Mouse (Mus musculus) c-Kit-positive CD71-negative TER-119-negative erythroid progenitor cells, embryonic 14.5 days (primary cell): ENCODE measurements around the gene Sox5.

Experiments
- DNase-seq: peaks from one replicate; pipeline ENCODE4 v3.0.0-alpha.2; 2013; ENCODE audit warnings: low read depth

Sox5 gene

GRCm38 (mm10) chr6:143941291-143941785 is 840.4 kb downstream of the Sox5 start:
- no peak for DNase-seq

DNA sequence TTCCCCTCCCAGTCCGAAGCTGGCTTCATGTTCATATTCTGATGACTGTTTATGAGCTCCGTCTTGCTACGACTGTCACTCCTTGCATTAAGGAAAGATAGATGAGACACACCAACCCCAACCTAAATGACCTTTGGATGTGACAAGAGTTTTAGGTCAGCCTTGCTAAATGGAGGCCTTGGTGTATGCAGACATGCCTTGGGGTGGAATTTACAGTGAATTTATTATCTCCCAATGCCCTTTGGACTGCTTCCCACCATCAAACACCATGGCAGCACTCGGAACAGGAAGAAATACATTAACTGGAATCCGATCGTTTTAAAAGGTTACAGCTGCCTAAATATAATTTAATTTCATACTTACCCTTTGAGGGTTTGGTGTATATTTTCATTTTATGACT is 858.6 kb downstream of the Sox5 start:
- DNase-seq = no peak

DNA sequence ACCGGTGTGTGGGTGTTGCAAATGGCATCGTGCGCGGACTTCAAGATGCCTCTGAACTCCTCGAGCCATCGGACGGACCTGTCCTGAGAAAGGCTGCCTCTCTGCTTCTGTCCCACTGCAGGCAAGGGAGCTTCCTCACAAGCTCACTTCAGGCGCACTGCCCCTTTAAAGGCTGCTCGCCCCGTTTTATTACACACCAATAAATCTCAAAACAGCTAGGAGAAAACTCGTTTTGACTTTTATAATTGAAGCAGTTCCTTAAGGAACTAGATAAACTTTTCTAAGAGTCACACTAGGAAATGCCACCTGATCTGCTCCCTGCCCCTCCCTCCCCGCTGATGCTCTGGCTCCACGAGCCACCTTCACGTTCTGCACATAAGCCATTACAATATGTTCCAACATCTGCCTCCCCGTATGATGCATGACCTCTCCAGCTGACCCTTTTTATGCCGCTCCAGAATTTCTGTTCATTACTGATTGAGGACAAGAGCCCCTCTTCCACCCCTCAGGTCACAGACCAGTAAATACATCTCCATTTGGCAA is 863.3 kb downstream of the Sox5 start:
- DNase-seq = no peak

GRCm38 (mm10) chr6:143916152-143916735 is 865.5 kb downstream of the Sox5 start:
- DNase-seq = no peak

GRCm38 (mm10) chr6:143915686-143916085 is 866.1 kb downstream of the Sox5 start:
- no peak for DNase-seq

GRCm38 (mm10) chr6:143912316-143912715 is 869.5 kb downstream of the Sox5 start:
- no peak for DNase-seq

GRCm38 (mm10) chr6:143904693-143905031 is 877.1 kb downstream of the Sox5 start:
- DNase-seq = no peak

GRCm38 (mm10) chr6:143903981-143904692 is 877.6 kb downstream of the Sox5 start:
- DNase-seq = no peak

- DNase-seq = no peak
Observed at GRCm38 (mm10) chr6:143900871-143901270, 880.9 kb downstream of the Sox5 start.

DNA sequence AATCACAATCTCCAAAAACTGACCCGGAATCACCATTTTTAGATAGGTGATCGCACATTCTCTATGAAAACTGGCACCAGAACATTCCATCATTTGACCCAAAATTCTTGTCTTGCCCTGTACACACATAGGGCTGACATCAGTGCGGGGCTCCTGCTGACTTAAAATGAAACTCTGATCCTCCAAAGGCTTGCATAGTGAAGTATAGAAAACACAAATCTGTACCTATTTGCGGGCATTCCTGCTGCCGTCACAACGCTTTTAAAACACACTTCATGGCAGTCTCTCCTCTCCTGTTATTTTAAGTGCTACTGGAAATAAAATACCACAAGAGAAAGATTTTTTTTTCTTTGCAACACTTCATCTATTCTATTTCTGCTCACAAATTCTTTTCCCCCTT is 886.7 kb downstream of the Sox5 start:
- DNase-seq = no peak

DNA sequence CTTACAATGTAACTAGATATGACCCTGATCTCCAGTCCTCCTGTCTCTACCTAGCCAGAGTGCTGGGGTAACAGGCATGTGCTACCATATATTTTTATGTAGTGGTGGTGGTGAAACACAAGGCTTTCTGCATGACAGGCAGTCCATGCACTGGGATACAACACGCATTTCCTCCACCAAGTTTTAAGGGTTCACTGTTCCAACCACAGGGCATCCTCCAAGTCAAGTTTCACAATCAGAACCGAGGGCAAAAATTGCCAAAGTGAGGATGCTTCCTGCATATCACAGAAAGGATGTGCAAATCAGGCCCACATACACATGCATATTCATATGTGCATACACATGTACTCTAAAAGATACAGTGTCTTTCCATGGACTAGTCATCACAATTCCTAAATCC is 888.9 kb downstream of the Sox5 start:
- DNase-seq = no peak

DNA sequence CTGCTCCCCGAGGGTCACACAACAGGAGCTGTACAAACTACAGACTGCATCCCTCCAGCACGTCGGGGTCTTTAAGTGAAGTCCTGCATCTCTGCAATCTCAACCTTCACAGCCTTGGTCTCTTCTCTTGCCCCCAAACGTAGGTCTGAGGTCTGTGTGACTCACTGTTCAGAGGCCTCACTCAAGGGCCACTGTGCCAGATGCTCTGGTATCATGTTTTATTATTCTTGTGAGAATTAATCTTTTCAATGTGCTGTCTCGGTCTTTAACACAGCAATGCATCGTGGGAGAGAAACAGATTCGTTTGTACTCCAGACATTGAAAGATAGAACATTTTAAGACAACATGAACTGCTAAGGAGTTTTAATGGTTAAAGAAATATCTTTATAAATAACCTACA is 893.2 kb downstream of the Sox5 start:
- no peak for DNase-seq

GRCm38 (mm10) chr6:143878525-143878924 is 903.3 kb downstream of the Sox5 start:
- no peak for DNase-seq

GRCm38 (mm10) chr6:143868790-143869189 is 913.0 kb downstream of the Sox5 start:
- no peak for DNase-seq

DNA sequence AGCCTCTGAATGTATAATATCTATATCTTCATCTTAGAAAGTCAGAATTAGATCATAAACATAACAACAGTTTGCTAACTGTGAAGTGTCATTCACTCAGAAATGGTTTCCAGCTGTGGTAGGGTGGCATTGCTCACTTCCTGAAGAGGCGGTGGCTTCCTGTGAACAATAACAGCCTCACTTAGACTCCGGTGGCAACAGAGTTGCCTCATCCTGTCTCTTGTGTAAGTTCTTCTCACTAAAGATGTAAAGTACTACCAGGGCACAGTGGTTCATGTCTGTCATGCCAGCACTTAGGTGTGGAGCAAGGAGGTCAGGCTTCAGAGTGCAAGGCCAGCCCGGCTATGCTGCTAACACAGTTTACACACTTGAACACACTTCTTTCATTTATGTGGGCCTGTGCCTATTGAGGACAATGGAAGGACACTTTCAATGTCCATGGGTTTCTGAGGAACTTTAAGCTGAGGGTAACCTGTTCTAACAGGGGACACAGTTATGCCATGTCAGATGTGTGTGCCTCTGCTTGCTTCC is 913.6 kb downstream of the Sox5 start:
- no peak for DNase-seq

- DNase-seq = no peak
Observed at GRCm38 (mm10) chr6:143867029-143867428, 914.7 kb downstream of the Sox5 start.

GRCm38 (mm10) chr6:143866566-143866965 is 915.2 kb downstream of the Sox5 start:
- DNase-seq = no peak

DNA sequence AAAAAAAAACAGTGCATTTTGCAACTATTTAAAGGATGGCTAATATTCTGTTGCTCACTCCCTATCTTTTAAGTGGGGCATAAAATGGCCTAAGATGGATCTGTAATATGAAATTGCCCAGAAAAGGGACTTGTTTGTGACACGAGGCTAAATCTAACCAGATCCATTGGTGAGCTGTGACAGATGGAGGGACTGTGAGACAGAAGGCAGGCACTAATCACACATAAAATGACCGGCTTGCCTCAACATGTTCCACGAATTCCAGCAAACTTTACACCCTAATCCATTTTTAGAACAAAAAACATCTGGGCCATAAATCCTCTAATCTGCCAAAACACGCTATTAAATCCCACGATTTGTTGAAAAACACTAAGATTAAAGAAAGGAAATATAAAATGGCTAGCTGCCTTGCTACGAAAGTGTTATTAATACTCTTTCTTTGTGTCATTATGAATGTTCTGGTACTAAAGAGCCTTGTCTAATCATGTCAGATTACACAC is 919.1 kb downstream of the Sox5 start:
- no peak for DNase-seq

- no peak for DNase-seq
Observed at GRCm38 (mm10) chr6:143860036-143860435, 921.7 kb downstream of the Sox5 start.

DNA sequence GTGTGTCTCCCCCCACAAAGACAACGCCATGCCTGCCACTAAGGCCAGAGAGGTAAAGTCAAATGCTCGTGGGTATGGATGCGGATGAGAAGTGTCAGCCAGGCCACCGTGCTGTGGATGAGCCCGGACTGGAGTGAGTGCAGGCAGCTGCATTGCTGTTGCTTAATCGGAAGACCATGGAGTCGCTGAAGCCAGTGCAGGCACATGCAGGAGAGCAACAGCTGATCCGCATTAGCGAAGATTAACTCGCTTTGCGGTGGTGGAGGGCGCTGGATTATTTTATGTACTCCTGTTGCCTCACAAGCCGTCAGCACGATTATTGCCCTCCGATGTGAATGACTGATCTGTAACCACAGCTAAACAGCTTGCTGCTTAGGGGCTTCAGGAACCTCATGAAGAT is 922.2 kb downstream of the Sox5 start:
- no peak for DNase-seq

GRCm38 (mm10) chr6:143858551-143858950 is 923.2 kb downstream of the Sox5 start:
- no peak for DNase-seq

DNA sequence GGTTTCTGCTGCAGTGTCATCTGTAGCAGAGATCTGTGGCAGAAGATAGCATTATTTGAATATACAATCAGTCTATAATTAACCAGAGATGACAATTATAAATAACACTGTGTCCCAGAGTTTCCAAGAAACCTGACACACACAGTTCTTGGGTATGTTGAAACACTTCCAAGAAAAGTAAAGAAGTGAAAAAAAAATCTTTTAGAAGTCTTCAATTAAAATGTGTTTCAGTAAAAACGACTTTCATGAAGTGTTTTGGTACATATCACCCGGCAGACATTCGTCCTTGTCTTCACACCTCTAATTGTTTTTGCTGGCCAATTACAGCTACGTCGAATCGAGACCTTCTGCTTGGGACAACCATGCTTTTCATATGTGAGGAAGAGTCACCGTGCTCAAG is 924.4 kb downstream of the Sox5 start:
- no peak for DNase-seq

- DNase-seq = no peak
Observed at GRCm38 (mm10) chr6:143855421-143855820, 926.4 kb downstream of the Sox5 start.
